Mouse (Mus musculus) liver, embryonic 11.5 days (tissue): ENCODE measurements around the gene Efcab11. TPM values are rescaled to one million over a fixed set of nuclear protein-coding genes. Genes with fewer than 3 reads are reported as not detected.

ENCODE experiments used
- ATAC-seq: fragments of 200-750 bp; cut with Nextera tagmentation; replicated peaks from 2 replicates; pipeline ENCODE4 v1.8.0; 2017; ENCODE audit warnings: moderate number of reproducible peaks, mild to moderate bottlenecking, moderate TSS enrichment, moderate library complexity; ENCODE audit not compliant: low FRiP score
- DNase-seq: peaks from one replicate; pipeline ENCODE4 v3.0.0-alpha.2; 2017; ENCODE audit warnings: low spot score
- H3K27ac ChIP-seq: fragments of 300-500 bp; sonication (generic); 2 replicates; pipeline ENCODE4 v1.5.1; 2014; ENCODE audit warnings: mild to moderate bottlenecking, low read depth, low read length, control low read depth
- H3K27me3 ChIP-seq: fragments of 300-500 bp; sonication (generic); replicated peaks from 2 replicates; pipeline ENCODE4 v1.6.1; 2014; ENCODE audit warnings: low read length, mixed read lengths; ENCODE audit not compliant: control insufficient read depth, insufficient read depth
- H3K36me3 ChIP-seq: fragments of 300-500 bp; sonication (generic); 2 replicates; pipeline ENCODE4 v1.6.1; 2014; ENCODE audit warnings: mild to moderate bottlenecking, low read length, moderate library complexity, mixed read lengths; ENCODE audit not compliant: control insufficient read depth, insufficient read depth
- H3K4me1 ChIP-seq: fragments of 300-500 bp; sonication (generic); replicated peaks from 2 replicates; pipeline ENCODE4 v1.6.1; 2014; ENCODE audit warnings: low read length, mixed read lengths; ENCODE audit not compliant: control insufficient read depth, insufficient read depth
- H3K4me2 ChIP-seq: fragments of 300-500 bp; sonication (generic); 2 replicates; pipeline ENCODE4 v1.6.1; 2014; ENCODE audit warnings: mild to moderate bottlenecking, control low read depth, moderate library complexity
- H3K4me3 ChIP-seq: fragments of 300-500 bp; sonication (generic); 2 replicates; pipeline ENCODE4 v1.5.1; 2014; ENCODE audit warnings: low read depth, low read length, control low read depth
- H3K9ac ChIP-seq: fragments of 300-500 bp; sonication (generic); 2 replicates; pipeline ENCODE4 v1.6.1; 2014; ENCODE audit warnings: low read depth, low read length, control low read depth
- H3K9me3 ChIP-seq: fragments of 300-500 bp; sonication (generic); 2 replicates; pipeline ENCODE4 v1.6.1; 2016; ENCODE audit warnings: low read length, inconsistent platforms, mixed read lengths; ENCODE audit not compliant: control insufficient read depth
- WGBS: fragments of 180-500 bp; shearing (Covaris S2); extraction: QIAGEN DNeasy Blood & Tissue Kit; methylation state at CpG from one replicate; pipeline ENCODE4 v1.1.7; 2014; 5-methylcytosine and 5-hydroxymethylcytosine counted together
- polyA plus RNA-seq: library from polyadenylated mRNA; unstranded; fragments of >200 nt; fragmentation: Nextera tagmentation; extraction: Ambion mirVana; gene quantifications from 2 replicates; pipeline ENCODE4 v1.2.1, GENCODE M21; 2014

The Efcab11 gene
- polyA plus RNA-seq, 1 experiment from 2014 or later: 8.9 TPM

- Histone ChIP-seq H3K27me3 (no peaks in the 10 kb centered on the region), H3K9ac (no peak overlapping the region), H3K9me3 (no peaks in the 10 kb centered on the region), H3K4me1 (no peaks in the 10 kb centered on the region), H3K4me2 (no peak overlapping the region), H3K27ac (no peak overlapping the region), H3K4me3 (no peak overlapping the region), H3K36me3 (no peaks in the 10 kb centered on the region)
- DNase-seq (no peak), ATAC-seq (no peak)
- WGBS: 85% methylated on average over 3 of the region's 3 CpGs
These were observed 120.2 kb downstream of the Efcab11 start for GRCm38 (mm10) chr12:99764053-99764452.

GRCm38 (mm10) chr12:99757754-99758526, 126.3 kb downstream of the Efcab11 start:
- DNase-seq: no peak
- no peak overlapping the region for H3K4me2 ChIP-seq

GRCm38 (mm10) chr12:99756914-99757687, 127.1 kb downstream of the Efcab11 start:
- H3K9ac ChIP-seq: no peak overlapping the region
- WGBS: 74% methylated on average over 18 of the region's 18 CpGs
- DNase-seq (no peak), ATAC-seq (no peak)
- H3K4me3 ChIP-seq: no peak overlapping the region
- H3K4me1 ChIP-seq: no peaks in the 10 kb centered on the region
- H3K9me3 ChIP-seq: no peaks in the 10 kb centered on the region
- no peaks in the 10 kb centered on the region for H3K36me3 ChIP-seq
- no peak overlapping the region for H3K27ac ChIP-seq
- no peaks in the 10 kb centered on the region for H3K27me3 ChIP-seq
- no peak overlapping the region for H3K4me2 ChIP-seq

More at GRCm38 (mm10) chr12:99757754-99758526, 126.3 kb downstream of the Efcab11 start:
- Histone ChIP-seq H3K36me3 (no peaks in the 10 kb centered on the region), H3K27ac (no peak overlapping the region), H3K9me3 (no peaks in the 10 kb centered on the region), H3K27me3 (no peaks in the 10 kb centered on the region), H3K4me3 (no peak overlapping the region), H3K9ac (no peak overlapping the region), H3K4me1 (no peaks in the 10 kb centered on the region)
- ATAC-seq: no peak
- WGBS: 76% methylated on average over 15 of the region's 15 CpGs

- H3K4me2 ChIP-seq: no peak overlapping the region
- no peaks in the 10 kb centered on the region for H3K9me3 ChIP-seq
- no peak overlapping the region for H3K27ac ChIP-seq
- H3K27me3 ChIP-seq: no peaks in the 10 kb centered on the region
- no peak overlapping the region for H3K4me3 ChIP-seq
- H3K9ac ChIP-seq: no peak overlapping the region
- WGBS: 90% methylated on average over 9 of the region's 9 CpGs
- H3K36me3 ChIP-seq: no peaks in the 10 kb centered on the region
- no peak for DNase-seq
- ATAC-seq: no peak
- no peaks in the 10 kb centered on the region for H3K4me1 ChIP-seq
These were observed 128.0 kb downstream of the Efcab11 start for GRCm38 (mm10) chr12:99756213-99756612.

GRCm38 (mm10) chr12:99752986-99753385, 131.3 kb downstream of the Efcab11 start:
- H3K4me2 ChIP-seq: no peak overlapping the region
- no peaks in the 10 kb centered on the region for H3K27me3 ChIP-seq
- WGBS: 51% methylated on average over 11 of the region's 11 CpGs
- H3K4me3 ChIP-seq: no peak overlapping the region
- no peaks in the 10 kb centered on the region for H3K36me3 ChIP-seq
- H3K4me1 ChIP-seq: no peaks in the 10 kb centered on the region
- ATAC-seq (no peak), DNase-seq (no peak)
- H3K9me3 ChIP-seq: no peaks in the 10 kb centered on the region
- H3K27ac ChIP-seq: no peak overlapping the region
- no peak overlapping the region for H3K9ac ChIP-seq

- DNase-seq (no peak), ATAC-seq (no peak)
- 77% methylated on average over 3 of the region's 3 CpGs for WGBS
- Histone ChIP-seq H3K36me3 (no peaks in the 10 kb centered on the region), H3K4me3 (no peak overlapping the region), H3K27me3 (no peaks in the 10 kb centered on the region), H3K4me1 (no peaks in the 10 kb centered on the region), H3K27ac (no peak overlapping the region), H3K9ac (no peak overlapping the region), H3K4me2 (no peak overlapping the region), H3K9me3 (no peaks in the 10 kb centered on the region)
These were observed 134.8 kb downstream of the Efcab11 start for GRCm38 (mm10) chr12:99749391-99749790.

- Histone ChIP-seq H3K4me3 (no peak overlapping the region), H3K4me2 (no peak overlapping the region), H3K9me3 (no peaks in the 10 kb centered on the region), H3K9ac (no peak overlapping the region), H3K4me1 (no peaks in the 10 kb centered on the region), H3K27me3 (no peaks in the 10 kb centered on the region), H3K36me3 (no peaks in the 10 kb centered on the region), H3K27ac (no peak overlapping the region)
- no peak for DNase-seq
- no peak; the same call in 1 of the 2 replicates for ATAC-seq
- WGBS: 53% methylated on average over 8 of the region's 8 CpGs
These were observed 142.6 kb downstream of the Efcab11 start for GRCm38 (mm10) chr12:99741631-99742030.

GRCm38 (mm10) chr12:99739211-99739610, 145.0 kb downstream of the Efcab11 start:
- no peak overlapping the region for H3K27ac ChIP-seq
- H3K9me3 ChIP-seq: no peaks in the 10 kb centered on the region
- H3K4me2 ChIP-seq: no peak overlapping the region
- no peaks in the 10 kb centered on the region for H3K27me3 ChIP-seq
- H3K4me3 ChIP-seq: no peak overlapping the region
- no peak for DNase-seq
- ATAC-seq: no peak
- H3K4me1 ChIP-seq: no peaks in the 10 kb centered on the region
- no peaks in the 10 kb centered on the region for H3K36me3 ChIP-seq
- H3K9ac ChIP-seq: no peak overlapping the region
- WGBS: 76% methylated on average over 5 of the region's 5 CpGs
